Mouse (Mus musculus) embryonic fibroblast, embryonic 13.5 days (primary cell): ENCODE data around the gene Gm17657. TPM values are rescaled to one million over a fixed set of nuclear protein-coding genes. Genes with fewer than 3 reads are reported as not detected.
"Not testable (repeated sequence)": the region's sequence is repeated elsewhere in the genome, so short reads cannot be mapped to it uniquely, and the experiment has no call there.

Experiments used
- H3K27ac ChIP-seq: 2 replicates; pipeline ENCODE4 v1.5.1; 2012; ENCODE audit warnings: low read length, control low read depth, inconsistent platforms; ENCODE audit not compliant: insufficient read depth
- H3K4me1 ChIP-seq: 2 replicates; pipeline ENCODE4 v1.6.1; 2011; ENCODE audit warnings: low read length; ENCODE audit not compliant: control insufficient read depth, insufficient read depth
- H3K4me3 ChIP-seq: 2 replicates; pipeline ENCODE4 v1.5.1; 2011; ENCODE audit warnings: mild to moderate bottlenecking, control low read depth, low read length; ENCODE audit not compliant: insufficient read depth
- CTCF ChIP-seq: IDR thresholded peaks from 2 replicates; pipeline ENCODE4 v1.5.1; 2011; ENCODE audit warnings: mild to moderate bottlenecking, control low read depth, low read length, moderate library complexity, borderline replicate concordance; ENCODE audit not compliant: insufficient read depth
- POLR2A ChIP-seq: IDR thresholded peaks from 2 replicates; pipeline ENCODE4 v1.6.1; 2011; ENCODE audit warnings: low read depth, mild to moderate bottlenecking, control low read depth, low read length, moderate library complexity
- polyA plus RNA-seq: library from polyadenylated mRNA; stranded (reverse); fragments of >200 nt; gene quantifications from 2 replicates; pipeline ENCODE4 v1.2.4, GENCODE M21; 2011; ENCODE audit warnings: low read depth; ENCODE audit not compliant: missing spikeins, insufficient read length

The Gm17657 gene
- polyA plus RNA-seq, 1 experiment: not detected

GRCm38 (mm10) chr17:29502669-29503665, 46.5 kb downstream of the Gm17657 start:
- H3K4me3 ChIP-seq: no peak overlapping the region

GRCm38 (mm10) chr17:29502005-29502668, 47.3 kb downstream of the Gm17657 start:
- H3K4me1 ChIP-seq: no peaks in the 10 kb centered on the region
- H3K27ac ChIP-seq: no peak overlapping the region
- TF ChIP-seq CTCF (no peak), POLR2A (no peak)

More at GRCm38 (mm10) chr17:29502669-29503665, 46.5 kb downstream of the Gm17657 start:
- Histone ChIP-seq H3K27ac (no peak overlapping the region), H3K4me1 (no peaks in the 10 kb centered on the region)
- no peak for TF ChIP-seq CTCF
- no peak for TF ChIP-seq POLR2A

GRCm38 (mm10) chr17:29500802-29501469, 48.5 kb downstream of the Gm17657 start:
- no peak overlapping the region for H3K27ac ChIP-seq
- TF ChIP-seq POLR2A (no peak), CTCF (no peak)
- no peaks in the 10 kb centered on the region for H3K4me1 ChIP-seq
- no peak overlapping the region for H3K4me3 ChIP-seq

More at GRCm38 (mm10) chr17:29502005-29502668, 47.3 kb downstream of the Gm17657 start:
- H3K4me3 ChIP-seq: no peak overlapping the region

- no peak for TF ChIP-seq CTCF
- no peak for TF ChIP-seq POLR2A
- Histone ChIP-seq H3K4me3 (no peak overlapping the region), H3K4me1 (no peaks in the 10 kb centered on the region), H3K27ac (no peak overlapping the region)
Observed at GRCm38 (mm10) chr17:29500243-29500740, 49.1 kb downstream of the Gm17657 start.

GRCm38 (mm10) chr17:29499511-29499910, 49.9 kb downstream of the Gm17657 start:
- TF ChIP-seq CTCF (no peak), POLR2A (no peak)
- 0 out of 2 replicates have a peak, but pooled peaks cover 1% of the 10 kb centered on the region for H3K4me1 ChIP-seq
- H3K27ac ChIP-seq: no peak overlapping the region
- no peak overlapping the region for H3K4me3 ChIP-seq

- H3K4me1 ChIP-seq, H3K4me3 ChIP-seq, H3K27ac ChIP-seq: not testable (repeated sequence)
Observed at GRCm38 (mm10) chr17:29498952-29499351, 50.5 kb downstream of the Gm17657 start.

GRCm38 (mm10) chr17:29498028-29498427, 51.4 kb downstream of the Gm17657 start:
- Histone ChIP-seq H3K4me1 (peaks cover 3% of the 10 kb centered on the region; the same call in 1 of the 2 replicates), H3K27ac (no peak overlapping the region), H3K4me3 (no peak overlapping the region)
- TF ChIP-seq POLR2A: no peak
- no peak for TF ChIP-seq CTCF

GRCm38 (mm10) chr17:29497481-29497880, 52.0 kb downstream of the Gm17657 start:
- not testable (repeated sequence) for H3K27ac ChIP-seq, H3K4me1 ChIP-seq, H3K4me3 ChIP-seq

- H3K27ac ChIP-seq: no peak overlapping the region
- no peak for TF ChIP-seq POLR2A
- TF ChIP-seq CTCF: no peak
Observed at GRCm38 (mm10) chr17:29497071-29497354, 52.4 kb downstream of the Gm17657 start.

More at GRCm38 (mm10) chr17:29497071-29497354, 52.4 kb downstream of the Gm17657 start:
- H3K4me1 ChIP-seq: peaks cover 3% of the 10 kb centered on the region; the same call in 1 of the 2 replicates
- no peak overlapping the region for H3K4me3 ChIP-seq
